ENCODE assay signal across 27 mouse cellular contexts in the genomic region with DNA sequence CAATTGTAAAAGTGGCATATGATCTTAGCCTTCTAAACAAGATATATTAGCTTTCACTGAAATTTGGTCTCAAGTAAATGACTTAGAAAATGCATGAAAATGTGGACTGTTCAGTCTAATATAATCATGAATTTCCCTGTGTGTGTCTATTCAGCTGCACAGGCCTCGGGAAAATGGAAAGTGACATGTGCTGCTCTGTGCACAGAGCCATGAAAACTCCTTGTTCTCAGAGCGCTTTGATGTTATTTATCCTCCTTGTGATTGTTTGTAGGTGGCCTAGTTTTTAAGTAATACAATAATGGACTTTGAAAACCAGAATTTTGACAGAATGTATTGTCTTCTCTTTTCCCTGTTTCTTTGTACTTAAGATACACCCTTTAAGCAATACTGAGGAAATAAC. TPM values are rescaled to one million over a fixed set of nuclear protein-coding genes. Genes with fewer than 3 reads are reported as not detected.
DNase-seq lines count a peak whose midpoint lies in the region; ATAC-seq and TF ChIP-seq lines count a peak whose summit lies in the region.
"Had no signal": no experiment of that assay in that cellular context is flagged by ENCODE, and none has a peak within 500 bp of the region (broad histone marks: within the 10 kb centered on the region; RNA-seq: fewer than 3 reads in every experiment).

No protein-coding gene starts in this region.

- peak; percentile 69; the same call in 1 of the 2 replicates for ATAC-seq in embryonic facial prominence, embryonic 14.5 days (ENCODE audit: low read depth)
- ATAC-seq in hindbrain, postnatal 0 days, result no peak
- ATAC-seq in hindbrain, embryonic 12.5 days (ENCODE audit: low FRiP score), result no peak
- no peak for ATAC-seq in midbrain, postnatal 0 days (ENCODE audit: low FRiP score)
- ATAC-seq: forebrain, embryonic 16.5 days; intestine, embryonic 16.5 days; lung, postnatal 0 days had no signal

- no peaks in the 10 kb centered on the region for H3K27me3 ChIP-seq in embryonic facial prominence, embryonic 14.5 days (replicated peaks; ENCODE audit: control insufficient read depth, insufficient read depth, low read length)
- no peaks in the 10 kb centered on the region for H3K27me3 ChIP-seq in embryonic facial prominence, embryonic 10.5 days (replicated peaks; ENCODE audit: low read depth, poor library complexity, severe bottlenecking)
- H3K27me3 ChIP-seq in hindbrain, postnatal 0 days (ENCODE audit: insufficient read depth, low read length), result no peaks in the 10 kb centered on the region
- no peaks in the 10 kb centered on the region for H3K27me3 ChIP-seq in hindbrain, embryonic 12.5 days
- H3K27me3 ChIP-seq in midbrain, postnatal 0 days (ENCODE audit: insufficient read depth, low read length), result no peaks in the 10 kb centered on the region
- H3K27me3 ChIP-seq: embryonic facial prominence, embryonic 13.5 days; heart, embryonic 13.5 days; limb, embryonic 15.5 days; liver, embryonic 13.5 days had no signal

- no peaks in the 10 kb centered on the region for H3K36me3 ChIP-seq in embryonic facial prominence, embryonic 14.5 days (ENCODE audit: control insufficient read depth, insufficient read depth, low read length)
- H3K36me3 ChIP-seq in embryonic facial prominence, embryonic 10.5 days (replicated peaks), result no peaks in the 10 kb centered on the region
- H3K36me3 ChIP-seq in hindbrain, postnatal 0 days (ENCODE audit: insufficient read depth, low read length), result no peaks in the 10 kb centered on the region
- no peaks in the 10 kb centered on the region for H3K36me3 ChIP-seq in hindbrain, embryonic 12.5 days
- no peaks in the 10 kb centered on the region for H3K36me3 ChIP-seq in midbrain, postnatal 0 days (ENCODE audit: insufficient read depth, low read length)
- H3K36me3 ChIP-seq: embryonic facial prominence, embryonic 13.5 days; G1E; heart, embryonic 13.5 days; limb, embryonic 10.5 days; limb, embryonic 15.5 days; liver, embryonic 13.5 days had no signal

- 58% methylated on average over 2 of the region's 2 CpGs for whole genome bisulfite sequencing in embryonic facial prominence, embryonic 14.5 days
- WGBS in embryonic facial prominence, embryonic 10.5 days, result 70% methylated on average over 2 of the region's 2 CpGs
- WGBS in hindbrain, postnatal 0 days, result 19% methylated on average over 2 of the region's 2 CpGs
- 39% methylated on average over 2 of the region's 2 CpGs for WGBS in hindbrain, embryonic 12.5 days
- WGBS in midbrain, postnatal 0 days, result 16% methylated on average over 2 of the region's 2 CpGs

- no peak overlapping the region for H3K27ac ChIP-seq in embryonic facial prominence, embryonic 14.5 days (replicated peaks; ENCODE audit: low read depth, low read length)
- H3K27ac ChIP-seq in embryonic facial prominence, embryonic 10.5 days (replicated peaks), result no peak overlapping the region
- H3K27ac ChIP-seq in hindbrain, postnatal 0 days, result no peak overlapping the region
- no peak overlapping the region for H3K27ac ChIP-seq in hindbrain, embryonic 12.5 days
- H3K27ac ChIP-seq in midbrain, postnatal 0 days (ENCODE audit: low read depth, low read length), result no peak overlapping the region
- H3K27ac ChIP-seq: embryonic facial prominence, embryonic 13.5 days; heart, embryonic 13.5 days; kidney, postnatal 0 days; limb, embryonic 10.5 days; limb, embryonic 15.5 days; liver, embryonic 13.5 days; macrophage had no signal

- DNase-seq in embryonic facial prominence, embryonic 14.5 days (ENCODE audit: low spot score), result peak; percentile 26
- no peak for DNase-seq in embryonic facial prominence, embryonic 10.5 days (ENCODE audit: low spot score)
- peak; percentile 9 for DNase-seq in hindbrain, postnatal 0 days (ENCODE audit: low spot score)
- DNase-seq in Muller cell, postnatal 12 days (ENCODE audit: inconsistent ontology term), result peak; percentile 41
- peak; percentile 16 for DNase-seq in midbrain, postnatal 0 days (ENCODE audit: low spot score)
- no peak for DNase-seq in MN1 (ENCODE audit: low spot score)
- DNase-seq: adrenal gland, postnatal 14 days; cerebellum, adult 9-10 months; embryo, embryonic 11 days; gastrocnemius, postnatal 10 days; heart, postnatal 10 days; kidney, adult 8-10 months; kidney, postnatal 4 days; liver, embryonic 13.5 days; lung, adult 18-20 months had no signal

- H3K4me1 ChIP-seq in embryonic facial prominence, embryonic 14.5 days (ENCODE audit: control insufficient read depth, insufficient read depth, low read length), result no peaks in the 10 kb centered on the region
- H3K4me1 ChIP-seq in embryonic facial prominence, embryonic 10.5 days, result no peaks in the 10 kb centered on the region
- H3K4me1 ChIP-seq in hindbrain, postnatal 0 days (ENCODE audit: insufficient read depth, low read length), result no peaks in the 10 kb centered on the region
- H3K4me1 ChIP-seq in hindbrain, embryonic 12.5 days, result no peaks in the 10 kb centered on the region
- H3K4me1 ChIP-seq in midbrain, postnatal 0 days (ENCODE audit: insufficient read depth, low read length), result no peaks in the 10 kb centered on the region
- H3K4me1 ChIP-seq: heart, embryonic 13.5 days; limb, embryonic 10.5 days; limb, embryonic 15.5 days; liver, embryonic 13.5 days had no signal

- H3K9ac ChIP-seq in embryonic facial prominence, embryonic 14.5 days (ENCODE audit: low read depth, low read length), result no peak overlapping the region
- no peak overlapping the region for H3K9ac ChIP-seq in hindbrain, postnatal 0 days (replicated peaks; ENCODE audit: low read length)
- no peak overlapping the region for H3K9ac ChIP-seq in hindbrain, embryonic 12.5 days
- H3K9ac ChIP-seq in midbrain, postnatal 0 days (replicated peaks; ENCODE audit: low read length, poor library complexity, severe bottlenecking), result no peak overlapping the region
- H3K9ac ChIP-seq: embryonic facial prominence, embryonic 13.5 days; heart, embryonic 13.5 days; limb, embryonic 15.5 days; liver, embryonic 13.5 days had no signal

- no peak for TF ChIP-seq CTCF in hindbrain, postnatal 0 days (IDR thresholded peaks at IDR 0.05; ENCODE audit: low read depth)
- TF ChIP-seq CTCF in midbrain, postnatal 0 days (IDR thresholded peaks at IDR 0.05), result no peak

- no peak overlapping the region for H3K4me2 ChIP-seq in embryonic facial prominence, embryonic 14.5 days (ENCODE audit: low read depth, low read length)
- H3K4me2 ChIP-seq in hindbrain, postnatal 0 days (ENCODE audit: low read depth, low read length), result no peak overlapping the region
- no peak overlapping the region for H3K4me2 ChIP-seq in hindbrain, embryonic 12.5 days (replicated peaks)
- H3K4me2 ChIP-seq in midbrain, postnatal 0 days (ENCODE audit: low read depth, low read length, poor library complexity, severe bottlenecking), result no peak overlapping the region
- H3K4me2 ChIP-seq: embryonic facial prominence, embryonic 13.5 days; heart, embryonic 13.5 days; limb, embryonic 15.5 days; liver, embryonic 13.5 days had no signal

- no peaks in the 10 kb centered on the region for H3K9me3 ChIP-seq in embryonic facial prominence, embryonic 14.5 days (ENCODE audit: control insufficient read depth, low read length)
- H3K9me3 ChIP-seq in embryonic facial prominence, embryonic 10.5 days, result no peaks in the 10 kb centered on the region
- no peaks in the 10 kb centered on the region for H3K9me3 ChIP-seq in hindbrain, postnatal 0 days (ENCODE audit: low read length)
- H3K9me3 ChIP-seq in hindbrain, embryonic 12.5 days (replicated peaks), result no peaks in the 10 kb centered on the region
- H3K9me3 ChIP-seq in midbrain, postnatal 0 days (ENCODE audit: low read length), result no peaks in the 10 kb centered on the region
- H3K9me3 ChIP-seq: embryonic facial prominence, embryonic 13.5 days; G1E; heart, embryonic 13.5 days; limb, embryonic 10.5 days; limb, embryonic 15.5 days; liver, embryonic 13.5 days had no signal

- no peak overlapping the region for H3K4me3 ChIP-seq in embryonic facial prominence, embryonic 14.5 days (ENCODE audit: low read depth, low read length)
- no peak overlapping the region for H3K4me3 ChIP-seq in embryonic facial prominence, embryonic 10.5 days
- H3K4me3 ChIP-seq in hindbrain, postnatal 0 days (ENCODE audit: low read length), result no peak overlapping the region
- no peak overlapping the region for H3K4me3 ChIP-seq in hindbrain, embryonic 12.5 days
- no peak overlapping the region for H3K4me3 ChIP-seq in midbrain, postnatal 0 days (ENCODE audit: low read depth, low read length)
- H3K4me3 ChIP-seq: embryonic facial prominence, embryonic 13.5 days; erythroblast, embryonic 14.5 days; heart, embryonic 13.5 days; limb, embryonic 10.5 days; limb, embryonic 15.5 days; liver, embryonic 13.5 days had no signal

RNA-seq across cellular contexts. Expression of a gene that starts 49.6 kb away (rescaled TPM):
- 27.9 and 29.3 TPM in 2 replicates for polyA plus RNA-seq in embryonic facial prominence, embryonic 14.5 days (2014; fragmentation: Nextera tagmentation; extraction: Ambion mirVana)
- polyA plus RNA-seq in embryonic facial prominence, embryonic 10.5 days (2016; fragmentation: Nextera tagmentation; extraction: Ambion mirVana), result 13.8 and 16.5 TPM in 2 replicates
- total RNA-seq in hindbrain, postnatal 0 days (2014; rRNA removed), result 24.2 and 25.4 TPM in 2 replicates
- 33.7 and 37.7 TPM in 2 replicates for polyA plus RNA-seq in hindbrain, postnatal 0 days (2015; fragmentation: Nextera tagmentation; extraction: Ambion mirVana)
- 23.7 and 25.9 TPM in 2 replicates for polyA plus RNA-seq in hindbrain, embryonic 12.5 days (2016; fragmentation: Nextera tagmentation; extraction: Ambion mirVana)
- total RNA-seq in midbrain, postnatal 0 days (2014; rRNA removed), result 17.9 and 23.0 TPM in 2 replicates
- 23.6 and 26.2 TPM in 2 replicates for polyA plus RNA-seq in midbrain, postnatal 0 days (2015; fragmentation: Nextera tagmentation; extraction: Ambion mirVana)

Comparison
In these comparisons a context has a peak if more than half of its experiments do, and no peak if none do; other contexts are left out.
1. DNase-seq: peak in embryonic facial prominence, embryonic 14.5 days (single experiment), hindbrain, postnatal 0 days (single experiment), Muller cell, postnatal 12 days (single experiment) and midbrain, postnatal 0 days (single experiment); none in embryonic facial prominence, embryonic 10.5 days (single experiment) and MN1 (single experiment).